ENCODE assay signal across 11 mouse cellular contexts in the genomic region with DNA sequence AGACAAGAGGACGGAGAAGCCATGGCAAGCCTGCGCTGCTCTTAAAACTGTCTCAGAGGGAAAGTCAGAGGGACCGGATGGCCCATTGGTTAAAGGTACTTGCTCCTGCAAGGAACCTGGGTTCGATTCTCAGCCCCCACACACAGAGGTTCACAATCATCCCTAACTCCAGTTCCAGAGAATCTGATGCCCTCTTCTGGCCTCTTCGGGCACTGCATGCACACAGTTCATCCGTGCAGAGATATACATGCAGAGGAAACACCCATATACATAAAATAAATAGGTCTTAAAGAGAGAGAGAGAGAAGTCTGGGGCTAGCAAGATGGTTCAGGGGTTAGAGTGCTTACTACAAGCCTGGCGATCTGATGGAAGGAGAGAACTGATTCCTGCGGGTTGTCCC. TPM values are rescaled to one million over a fixed set of nuclear protein-coding genes. Genes with fewer than 3 reads are reported as not detected.
DNase-seq lines count a peak whose midpoint lies in the region; ATAC-seq and TF ChIP-seq lines count a peak whose summit lies in the region.
"Had no signal": no experiment of that assay in that cellular context is flagged by ENCODE, and none has a peak within 500 bp of the region (broad histone marks: within the 10 kb centered on the region; RNA-seq: fewer than 3 reads in every experiment).

No protein-coding gene starts in this region.

- no peak overlapping the region for H3K27ac ChIP-seq in forebrain, postnatal 0 days (ENCODE audit: low read depth, low read length)
- no peak overlapping the region for H3K27ac ChIP-seq in forebrain, embryonic 13.5 days
- peak overlapping the region; percentile 72; the same call in 1 of the 2 replicates for H3K27ac ChIP-seq in limb, embryonic 13.5 days
- no peak overlapping the region for H3K27ac ChIP-seq in limb, embryonic 10.5 days
- peak overlapping the region; percentile 87 for H3K27ac ChIP-seq in limb, embryonic 15.5 days

- H3K9ac ChIP-seq in forebrain, postnatal 0 days, result no peak overlapping the region
- H3K9ac ChIP-seq in forebrain, embryonic 13.5 days, result no peak overlapping the region
- no peak overlapping the region for H3K9ac ChIP-seq in limb, embryonic 13.5 days
- no peak overlapping the region for H3K9ac ChIP-seq in limb, embryonic 15.5 days
- H3K9ac ChIP-seq: limb, embryonic 12.5 days had no signal

- TF ChIP-seq CTCF in forebrain, postnatal 0 days (IDR thresholded peaks at IDR 0.05; ENCODE audit: low read depth), result peak; percentile 44

- no peak overlapping the region for H3K4me3 ChIP-seq in forebrain, postnatal 0 days (ENCODE audit: low read depth, low read length)
- no peak overlapping the region for H3K4me3 ChIP-seq in forebrain, embryonic 13.5 days
- H3K4me3 ChIP-seq in limb, embryonic 13.5 days, result no peak overlapping the region
- no peak overlapping the region for H3K4me3 ChIP-seq in limb, embryonic 10.5 days
- no peak overlapping the region for H3K4me3 ChIP-seq in limb, embryonic 15.5 days
- H3K4me3 ChIP-seq: limb, embryonic 12.5 days had no signal

- no peaks in the 10 kb centered on the region for H3K9me3 ChIP-seq in forebrain, postnatal 0 days (ENCODE audit: low read length)
- peaks cover 7% of the 10 kb centered on the region for H3K9me3 ChIP-seq in forebrain, embryonic 13.5 days (replicated peaks)
- peaks cover 13% of the 10 kb centered on the region for H3K9me3 ChIP-seq in limb, embryonic 13.5 days
- no peaks in the 10 kb centered on the region for H3K9me3 ChIP-seq in limb, embryonic 10.5 days (replicated peaks)
- no peaks in the 10 kb centered on the region for H3K9me3 ChIP-seq in limb, embryonic 15.5 days

- intact Hi-C loops in left cerebral cortex, postnatal 25 days (cut with DNase I), result no loop called here

- no peaks in the 10 kb centered on the region for H3K36me3 ChIP-seq in forebrain, postnatal 0 days (ENCODE audit: insufficient read depth)
- no peaks in the 10 kb centered on the region for H3K36me3 ChIP-seq in forebrain, embryonic 13.5 days (ENCODE audit: poor library complexity, severe bottlenecking)
- H3K36me3 ChIP-seq in limb, embryonic 13.5 days, result no peaks in the 10 kb centered on the region
- H3K36me3 ChIP-seq in limb, embryonic 10.5 days, result no peaks in the 10 kb centered on the region
- no peaks in the 10 kb centered on the region for H3K36me3 ChIP-seq in limb, embryonic 15.5 days
- H3K36me3 ChIP-seq: limb, embryonic 12.5 days had no signal

- no peak overlapping the region for H3K4me2 ChIP-seq in forebrain, postnatal 0 days (ENCODE audit: low read depth)
- H3K4me2 ChIP-seq in forebrain, embryonic 13.5 days, result no peak overlapping the region
- no peak overlapping the region for H3K4me2 ChIP-seq in limb, embryonic 13.5 days (replicated peaks)
- no peak overlapping the region for H3K4me2 ChIP-seq in limb, embryonic 15.5 days
- H3K4me2 ChIP-seq: limb, embryonic 12.5 days had no signal

- no peak for DNase-seq in forebrain, postnatal 0 days
- DNase-seq in limb, embryonic 10.5 days (ENCODE audit: low spot score), result no peak
- DNase-seq in ZHBTc4 (ENCODE audit: low read depth, low spot score), result peak; percentile 61
- no peak for DNase-seq in urinary bladder, postnatal 10 days (ENCODE audit: low spot score)
- DNase-seq in left cerebral cortex, postnatal 25 days (ENCODE audit: low spot score in 2 of 2), result no peak
- DNase-seq: cerebellum, adult 11 months had no signal

- H3K4me1 ChIP-seq in forebrain, postnatal 0 days (ENCODE audit: insufficient read depth), result no peaks in the 10 kb centered on the region
- no peaks in the 10 kb centered on the region for H3K4me1 ChIP-seq in forebrain, embryonic 13.5 days
- peaks cover 9% of the 10 kb centered on the region for H3K4me1 ChIP-seq in limb, embryonic 13.5 days
- H3K4me1 ChIP-seq in limb, embryonic 10.5 days, result peaks cover 4% of the 10 kb centered on the region; the same call in 1 of the 2 replicates
- peaks cover 13% of the 10 kb centered on the region for H3K4me1 ChIP-seq in limb, embryonic 15.5 days

- 93% methylated on average over 8 of the region's 8 CpGs for WGBS in forebrain, postnatal 0 days
- WGBS in forebrain, embryonic 13.5 days, result 89% methylated on average over 8 of the region's 8 CpGs
- 89% methylated on average over 8 of the region's 8 CpGs for WGBS in limb, embryonic 13.5 days
- 88% methylated on average over 8 of the region's 8 CpGs for WGBS in limb, embryonic 10.5 days
- WGBS in limb, embryonic 15.5 days, result 92% methylated on average over 8 of the region's 8 CpGs

- no peaks in the 10 kb centered on the region for H3K27me3 ChIP-seq in forebrain, postnatal 0 days (ENCODE audit: insufficient read depth, low read length)
- H3K27me3 ChIP-seq in forebrain, embryonic 13.5 days, result no peaks in the 10 kb centered on the region
- no peaks in the 10 kb centered on the region for H3K27me3 ChIP-seq in limb, embryonic 13.5 days
- H3K27me3 ChIP-seq in limb, embryonic 10.5 days (ENCODE audit: low read depth, poor library complexity, severe bottlenecking), result no peaks in the 10 kb centered on the region
- no peaks in the 10 kb centered on the region for H3K27me3 ChIP-seq in limb, embryonic 15.5 days
- H3K27me3 ChIP-seq: limb, embryonic 12.5 days had no signal

- no peak for ATAC-seq in forebrain, postnatal 0 days
- ATAC-seq in forebrain, embryonic 13.5 days, result no peak
- no peak for ATAC-seq in limb, embryonic 13.5 days (ENCODE audit: low FRiP score, low read depth)
- no peak for ATAC-seq in limb, embryonic 15.5 days (ENCODE audit: insufficient number of reproducible peaks, low FRiP score, low TSS enrichment, low read depth)
- ATAC-seq: midbrain, embryonic 16.5 days had no signal

RNA-seq across cellular contexts. Expression of gene Ripor3, which starts 15.5 kb away (rescaled TPM):
- total RNA-seq in forebrain, postnatal 0 days (2014; rRNA removed), result 0.29 and 0.69 TPM in 2 replicates
- 0.19 and 0.39 TPM in 2 replicates for polyA plus RNA-seq in forebrain, postnatal 0 days (2015; fragmentation: Nextera tagmentation; extraction: Ambion mirVana)
- polyA plus RNA-seq in forebrain, embryonic 13.5 days (2015; fragmentation: Nextera tagmentation; extraction: Ambion mirVana), result 0.19 TPM in 2 replicates
- polyA plus RNA-seq in limb, embryonic 13.5 days (2015; fragmentation: Nextera tagmentation; extraction: Ambion mirVana), result 2.6 and 2.8 TPM in 2 replicates
- 0.44 and 0.49 TPM in 2 replicates for polyA plus RNA-seq in limb, embryonic 10.5 days (2016; fragmentation: Nextera tagmentation; extraction: Ambion mirVana)
- polyA plus RNA-seq in limb, embryonic 15.5 days (2015; fragmentation: Nextera tagmentation; extraction: Ambion mirVana), result 7.9 and 9.2 TPM in 2 replicates
- total RNA-seq in left cerebral cortex, postnatal 25 days (2021), result under 1 TPM; 0.44 to 0.48 TPM

RNA-seq across cellular contexts. Expression of gene Pard6b, which starts 54.9 kb away (rescaled TPM):
- total RNA-seq in forebrain, postnatal 0 days (2014; rRNA removed), result 4.2 and 5.3 TPM in 2 replicates
- polyA plus RNA-seq in forebrain, postnatal 0 days (2015; fragmentation: Nextera tagmentation; extraction: Ambion mirVana), result 2.8 and 4.1 TPM in 2 replicates
- polyA plus RNA-seq in forebrain, embryonic 13.5 days (2015; fragmentation: Nextera tagmentation; extraction: Ambion mirVana), result 7.6 and 7.7 TPM in 2 replicates
- polyA plus RNA-seq in limb, embryonic 13.5 days (2015; fragmentation: Nextera tagmentation; extraction: Ambion mirVana), result 2.7 and 3.7 TPM in 2 replicates
- polyA plus RNA-seq in limb, embryonic 10.5 days (2016; fragmentation: Nextera tagmentation; extraction: Ambion mirVana), result 4.5 and 6.0 TPM in 2 replicates
- polyA plus RNA-seq in limb, embryonic 15.5 days (2015; fragmentation: Nextera tagmentation; extraction: Ambion mirVana), result 2.9 and 3.8 TPM in 2 replicates
- total RNA-seq in left cerebral cortex, postnatal 25 days (2021), result 1 to 10 TPM; 5.0 to 5.2 TPM

Comparison
In these comparisons a context has a peak if more than half of its experiments do, and no peak if none do; other contexts are left out.
1. H3K27ac ChIP-seq: peak in limb, embryonic 13.5 days (single experiment) and limb, embryonic 15.5 days (single experiment); none in forebrain, postnatal 0 days (single experiment), forebrain, embryonic 13.5 days (single experiment) and limb, embryonic 10.5 days (single experiment).